Mouse (Mus musculus) liver, adult 2 months (tissue): Measurements from ENCODE around the gene Dnm3. TPM values are rescaled to one million over a fixed set of nuclear protein-coding genes. Genes with fewer than 3 reads are reported as not detected.

Source experiments
- DNase-seq: peaks from one replicate; pipeline ENCODE4 v3.0.0-alpha.2; 2011; ENCODE audit warnings: low read depth, low spot score; ENCODE audit errors: extremely low read depth
- H3K27ac ChIP-seq: fragments of 200-500 bp; replicated peaks from 2 replicates; pipeline ENCODE4 v1.5.1; 2012; ENCODE audit warnings: low read depth, mild to moderate bottlenecking, control low read depth, inconsistent platforms, low read length; ENCODE audit not compliant: insufficient read depth
- H3K27me3 ChIP-seq: fragments of 200-500 bp; 2 replicates; pipeline ENCODE4 v1.6.1; 2012; ENCODE audit warnings: mild to moderate bottlenecking, moderate library complexity, low read length, inconsistent platforms; ENCODE audit not compliant: control insufficient read depth, insufficient read depth
- H3K36me3 ChIP-seq: fragments of 200-500 bp; 2 replicates; pipeline ENCODE4 v1.6.1; 2012; ENCODE audit warnings: low read length, inconsistent platforms; ENCODE audit not compliant: control insufficient read depth, insufficient read depth
- H3K4me1 ChIP-seq: fragments of 200-500 bp; 2 replicates; pipeline ENCODE4 v1.6.1; 2011; ENCODE audit warnings: low read length; ENCODE audit not compliant: control insufficient read depth, insufficient read depth
- H3K4me3 ChIP-seq: fragments of 200-500 bp; 2 replicates; pipeline ENCODE4 v1.5.1; 2011; ENCODE audit warnings: low read depth, mild to moderate bottlenecking, control low read depth, low read length, moderate library complexity; ENCODE audit not compliant: insufficient read depth
- H3K79me2 ChIP-seq: fragments of 200-500 bp; 2 replicates; pipeline ENCODE4 v1.6.1; 2012; ENCODE audit warnings: inconsistent platforms, mild to moderate bottlenecking, low read length, moderate library complexity; ENCODE audit not compliant: control insufficient read depth, insufficient read depth
- H3K9ac ChIP-seq: fragments of 200-500 bp; 2 replicates; pipeline ENCODE4 v1.6.1; 2012; ENCODE audit warnings: low read depth, mild to moderate bottlenecking, control low read depth, inconsistent platforms, low read length
- CTCF ChIP-seq: fragments of 200-500 bp; IDR thresholded peaks from 2 replicates; pipeline ENCODE4 v1.5.1; 2011; ENCODE audit warnings: low read depth, low read length, control low read depth
- POLR2A ChIP-seq: fragments of 200-500 bp; IDR thresholded peaks from 2 replicates; pipeline ENCODE4 v1.6.1; 2011; ENCODE audit warnings: low read length, control low read depth; ENCODE audit not compliant: insufficient read depth; ENCODE audit errors: extremely low read depth
- WGBS: fragments of 180-500 bp; shearing (Covaris S2); methylation state at CpG from one replicate; pipeline ENCODE4 v1.1.7; 2018; 5-methylcytosine and 5-hydroxymethylcytosine counted together
- polyA plus RNA-seq: library from polyadenylated mRNA; depleted of rRNA; stranded (reverse); fragments of >200 nt; gene quantifications from 2 replicates; pipeline ENCODE4 v1.2.3, GENCODE M21; 2012
- total RNA-seq: library from RNA; depleted of rRNA; stranded (reverse); fragments of >200 nt; gene quantifications from 2 replicates; pipeline ENCODE4 v1.2.3, GENCODE M21; 2014

Gene Dnm3
- total and polyA plus RNA-seq, 2 experiments = 0.46 to 0.60 TPM

GRCm38 (mm10) chr1:162253971-162254641, 223.7 kb downstream of the Dnm3 start:
- H3K36me3 ChIP-seq = no peaks in the 10 kb centered on the region
- no peaks in the 10 kb centered on the region for H3K27me3 ChIP-seq
- WGBS = 73% methylated on average over 8 of the region's 8 CpGs
- TF ChIP-seq POLR2A (no peak), CTCF (no peak)
- no peak overlapping the region for H3K9ac ChIP-seq
- H3K4me1 ChIP-seq = no peaks in the 10 kb centered on the region
- no peaks in the 10 kb centered on the region for H3K79me2 ChIP-seq
- no peak overlapping the region for H3K27ac ChIP-seq
- peak; percentile 15 for DNase-seq
- no peak overlapping the region for H3K4me3 ChIP-seq

GRCm38 (mm10) chr1:162252869-162253268, 225.0 kb downstream of the Dnm3 start:
- no peaks in the 10 kb centered on the region for H3K27me3 ChIP-seq
- no peak overlapping the region for H3K27ac ChIP-seq
- no peaks in the 10 kb centered on the region for H3K4me1 ChIP-seq
- no peak for DNase-seq
- no peaks in the 10 kb centered on the region for H3K36me3 ChIP-seq
- no peak for TF ChIP-seq POLR2A
- no peak for TF ChIP-seq CTCF
- no peaks in the 10 kb centered on the region for H3K79me2 ChIP-seq
- WGBS = 64% methylated on average over 2 of the region's 2 CpGs
- H3K4me3 ChIP-seq = no peak overlapping the region
- no peak overlapping the region for H3K9ac ChIP-seq

- no peak overlapping the region for H3K27ac ChIP-seq
- H3K79me2 ChIP-seq = no peaks in the 10 kb centered on the region
- TF ChIP-seq POLR2A (no peak), CTCF (no peak)
- no peaks in the 10 kb centered on the region for H3K36me3 ChIP-seq
- DNase-seq = peak; percentile 94
- H3K4me3 ChIP-seq = no peak overlapping the region
- 24% methylated on average over 5 of the region's 5 CpGs for WGBS
- peaks cover 6% of the 10 kb centered on the region; the same call in 1 of the 2 replicates for H3K4me1 ChIP-seq
- no peak overlapping the region for H3K9ac ChIP-seq
- no peaks in the 10 kb centered on the region for H3K27me3 ChIP-seq
These were observed 230.6 kb downstream of the Dnm3 start for GRCm38 (mm10) chr1:162247216-162247615.

DNA sequence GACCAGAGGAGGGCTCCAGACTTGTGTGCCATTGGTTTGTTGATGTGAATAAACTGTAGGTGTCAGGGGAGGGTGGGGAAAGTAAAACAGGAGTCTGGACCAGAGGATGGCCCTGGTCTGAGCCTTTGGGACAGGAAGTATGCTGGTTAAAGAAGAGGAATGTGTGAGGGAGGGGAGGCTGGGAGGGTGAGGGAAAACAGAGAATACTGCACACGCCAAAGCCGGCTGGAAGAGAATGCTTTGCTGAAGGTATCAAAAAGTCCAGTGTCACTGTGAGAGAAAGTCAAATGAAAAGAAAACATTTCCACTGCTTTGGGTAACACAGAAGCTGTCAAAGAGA, 234.2 kb downstream of the Dnm3 start:
- peaks cover 18% of the 10 kb centered on the region for H3K4me1 ChIP-seq
- 90% methylated on average over 2 of the region's 2 CpGs for WGBS
- TF ChIP-seq CTCF (no peak), POLR2A (no peak)
- H3K36me3 ChIP-seq = no peaks in the 10 kb centered on the region
- no peak overlapping the region for H3K9ac ChIP-seq
- no peaks in the 10 kb centered on the region for H3K79me2 ChIP-seq
- H3K27me3 ChIP-seq = no peaks in the 10 kb centered on the region
- no peak overlapping the region for H3K27ac ChIP-seq
- H3K4me3 ChIP-seq = no peak overlapping the region
- DNase-seq = no peak

DNA sequence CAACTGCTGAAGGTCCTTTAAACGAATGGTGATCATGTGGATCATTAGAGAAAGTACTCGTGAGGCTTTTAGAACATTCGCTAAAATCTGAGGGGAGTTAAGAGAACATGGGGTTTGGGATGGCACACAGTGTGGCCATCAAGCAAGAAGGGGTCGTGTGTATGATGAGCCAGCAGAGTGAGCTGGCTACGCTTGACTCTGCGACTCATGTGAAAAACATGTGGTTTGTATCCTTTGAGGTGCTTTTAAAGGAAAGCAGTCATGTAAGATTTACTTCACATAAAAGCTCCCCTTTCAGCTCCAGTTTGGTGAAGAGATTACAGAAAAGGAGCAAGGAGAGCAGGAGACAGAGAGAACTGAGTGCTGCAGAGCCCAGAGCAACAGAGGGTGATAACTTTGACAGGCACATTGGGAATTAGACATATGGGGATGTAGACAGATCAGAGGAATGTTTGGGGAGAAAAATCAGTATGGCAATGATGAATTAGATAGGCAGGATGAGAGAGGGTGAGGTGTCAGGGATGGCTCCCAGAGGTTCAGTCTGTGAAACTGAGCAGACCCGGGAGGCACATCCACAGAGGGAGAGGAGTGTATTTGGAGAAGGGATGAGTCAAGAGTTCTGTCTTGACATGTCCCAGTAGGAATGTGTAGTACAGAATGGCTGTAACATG, 234.7 kb downstream of the Dnm3 start:
- H3K4me1 ChIP-seq = peaks cover 18% of the 10 kb centered on the region
- H3K27ac ChIP-seq = no peak overlapping the region
- TF ChIP-seq POLR2A (no peak), CTCF (no peak)
- DNase-seq = no peak
- WGBS = 87% methylated on average over 7 of the region's 7 CpGs
- no peaks in the 10 kb centered on the region for H3K79me2 ChIP-seq
- H3K36me3 ChIP-seq = no peaks in the 10 kb centered on the region
- H3K9ac ChIP-seq = no peak overlapping the region
- no peak overlapping the region for H3K4me3 ChIP-seq
- H3K27me3 ChIP-seq = no peaks in the 10 kb centered on the region

- Histone ChIP-seq H3K9ac (no peak overlapping the region), H3K27me3 (no peaks in the 10 kb centered on the region), H3K79me2 (no peaks in the 10 kb centered on the region), H3K4me3 (no peak overlapping the region), H3K4me1 (peaks cover 12% of the 10 kb centered on the region), H3K27ac (no peak overlapping the region), H3K36me3 (no peaks in the 10 kb centered on the region)
- 24% methylated on average over 4 of the region's 4 CpGs for WGBS
- TF ChIP-seq POLR2A (no peak), CTCF (no peak)
- DNase-seq = peak; percentile 79
These were observed 237.1 kb downstream of the Dnm3 start for GRCm38 (mm10) chr1:162240720-162241119.
